Mouse (Mus musculus): Measurements from ENCODE around the gene Ost4.
A peak's percentile ranks its signal among the peaks of the same experiment; 100 is the strongest.

- no peak for TF ChIP-seq CTCF (conservative IDR thresholded peaks at IDR 0.05; ENCODE audit: insufficient read depth, insufficient read length, low read depth, low read length)
- TF ChIP-seq POLR2A (IDR thresholded peaks at IDR 0.05; ENCODE audit: low read depth, low read length) = peak; percentile 13
Measured at GRCm38 (mm10) chr5:30954556-30954955, 47.0 kb upstream of the Ost4 start.
